Mouse (Mus musculus): ENCODE results near the gene Pafah1b3. TPM values are rescaled to one million over a fixed set of nuclear protein-coding genes. Genes with fewer than 3 reads are reported as not detected.

The Pafah1b3 gene
- total RNA-seq, 2 experiments from 2014 or later = 62.9 to 70.0 TPM

- DNase-seq (ENCODE audit: low spot score in 2 of 2) = peak; percentile 99
Measured at GRCm38 (mm10) chr7:25281734-25282601, 15.8 kb downstream of the Pafah1b3 start.

GRCm38 (mm10) chr7:25281166-25281733, 16.5 kb downstream of the Pafah1b3 start:
- no peak for DNase-seq (ENCODE audit: low spot score in 2 of 2)

GRCm38 (mm10) chr7:25279861-25280791, 17.7 kb downstream of the Pafah1b3 start:
- peak in 1 of 2 experiments; percentile 33 for DNase-seq (ENCODE audit: low spot score in 2 of 2)

- DNase-seq (ENCODE audit: low spot score in 2 of 2) = peak; percentile 62 to 66
Measured at GRCm38 (mm10) chr7:25279076-25279860, 18.5 kb downstream of the Pafah1b3 start.

- peak in 1 of 2 experiments; percentile 60 for DNase-seq (ENCODE audit: low spot score in 2 of 2)
Measured at GRCm38 (mm10) chr7:25278341-25279075, 19.3 kb downstream of the Pafah1b3 start.

GRCm38 (mm10) chr7:25277998-25278340, 19.8 kb downstream of the Pafah1b3 start:
- no peak for DNase-seq (ENCODE audit: low spot score in 2 of 2)

GRCm38 (mm10) chr7:25277405-25277804, 20.4 kb downstream of the Pafah1b3 start:
- no peak for DNase-seq (ENCODE audit: low spot score in 2 of 2)

GRCm38 (mm10) chr7:25275555-25276298, 22.1 kb downstream of the Pafah1b3 start:
- DNase-seq (ENCODE audit: low spot score in 2 of 2) = no peak

GRCm38 (mm10) chr7:25274996-25275395, 22.8 kb downstream of the Pafah1b3 start:
- no peak for DNase-seq (ENCODE audit: low spot score in 2 of 2)

- DNase-seq (ENCODE audit: low spot score in 2 of 2) = no peak
Measured at GRCm38 (mm10) chr7:25274571-25274970, 23.2 kb downstream of the Pafah1b3 start.

GRCm38 (mm10) chr7:25273259-25274241, 24.2 kb downstream of the Pafah1b3 start:
- no peak for DNase-seq (ENCODE audit: low spot score in 2 of 2)

- no peak for DNase-seq (ENCODE audit: low spot score in 2 of 2)
Measured at GRCm38 (mm10) chr7:25272445-25273258, 25.1 kb downstream of the Pafah1b3 start.

- DNase-seq (ENCODE audit: low spot score in 2 of 2) = no peak
Measured at GRCm38 (mm10) chr7:25271651-25272444, 25.9 kb downstream of the Pafah1b3 start.

GRCm38 (mm10) chr7:25270652-25271633, 26.8 kb downstream of the Pafah1b3 start:
- DNase-seq (ENCODE audit: low spot score in 2 of 2) = no peak

Measured in adrenal gland, postnatal 4 days (tissue).